Mouse (Mus musculus) heart, postnatal 0 days (tissue): ENCODE data around the gene Ccdc14. TPM values are rescaled to one million over a fixed set of nuclear protein-coding genes. Genes with fewer than 3 reads are reported as not detected.
"Not testable (repeated sequence)": the region's sequence is repeated elsewhere in the genome, so short reads cannot be mapped to it uniquely, and the experiment has no call there.

ENCODE experiments used
- ATAC-seq: fragments of 200-750 bp; cut with Nextera tagmentation; 2 replicates; pipeline ENCODE4 v1.8.0; 2017; ENCODE audit warnings: low read depth, moderate number of reproducible peaks, moderate library complexity; ENCODE audit not compliant: insufficient read depth
- DNase-seq: peaks from one replicate; pipeline ENCODE4 v3.0.0-alpha.2; 2016; ENCODE audit warnings: low spot score
- H3K27ac ChIP-seq: fragments of 300-500 bp; sonication (generic); 2 replicates; pipeline ENCODE4 v1.5.1; 2014; ENCODE audit warnings: low read depth, mild to moderate bottlenecking
- H3K27me3 ChIP-seq: fragments of 300-500 bp; sonication (generic); 2 replicates; pipeline ENCODE4 v1.6.1; 2014; ENCODE audit warnings: low read length, mixed read lengths; ENCODE audit not compliant: control insufficient read depth, insufficient read depth
- H3K36me3 ChIP-seq: fragments of 300-500 bp; sonication (generic); replicated peaks from 2 replicates; pipeline ENCODE4 v1.6.1; 2014; ENCODE audit warnings: low read length, mixed read lengths; ENCODE audit not compliant: control insufficient read depth, insufficient read depth
- H3K4me1 ChIP-seq: fragments of 300-500 bp; sonication (generic); 2 replicates; pipeline ENCODE4 v1.6.1; 2014; ENCODE audit warnings: antibody characterized with exemption; ENCODE audit not compliant: control insufficient read depth, insufficient read depth
- H3K4me2 ChIP-seq: fragments of 300-500 bp; sonication (generic); 2 replicates; pipeline ENCODE4 v1.6.1; 2014; ENCODE audit warnings: low read depth, mild to moderate bottlenecking, low read length, moderate library complexity
- H3K4me3 ChIP-seq: fragments of 300-500 bp; sonication (generic); 2 replicates; pipeline ENCODE4 v1.5.1; 2014; ENCODE audit warnings: low read depth, low read length
- H3K9ac ChIP-seq: fragments of 300-500 bp; sonication (generic); replicated peaks from 2 replicates; pipeline ENCODE4 v1.6.1; 2014; ENCODE audit warnings: low read depth, low read length, mixed read lengths
- H3K9me3 ChIP-seq: fragments of 300-500 bp; sonication (generic); replicated peaks from 2 replicates; pipeline ENCODE4 v1.6.1; 2016; ENCODE audit warnings: low read length; ENCODE audit not compliant: control insufficient read depth
- CTCF ChIP-seq: IDR thresholded peaks from 2 replicates; pipeline ENCODE4 v1.5.1; 2016; ENCODE audit warnings: antibody characterized with exemption, control low read depth, low read depth
- EP300 ChIP-seq: IDR thresholded peaks from 2 replicates; pipeline ENCODE4 v1.6.1; 2016; ENCODE audit warnings: antibody characterized with exemption, low read depth
- WGBS: fragments of 180-500 bp; shearing (Covaris S2); extraction: QIAGEN DNeasy Blood & Tissue Kit; methylation state at CpG from one replicate; pipeline ENCODE4 v1.1.7; 2014; 5-methylcytosine and 5-hydroxymethylcytosine counted together
- polyA plus RNA-seq: library from polyadenylated mRNA; unstranded; fragments of >200 nt; fragmentation: Nextera tagmentation; extraction: Ambion mirVana; gene quantifications from 2 replicates; pipeline ENCODE4 v1.2.1, GENCODE M21; 2015
- total RNA-seq: library from RNA; depleted of rRNA; stranded (reverse); fragments of >200 nt; gene quantifications from 2 replicates; pipeline ENCODE4 v1.2.3, GENCODE M21; 2014; ENCODE audit warnings: low replicate concordance; rRNA removed

Gene Ccdc14
- 3.7 and 7.3 TPM in 2 replicates for total RNA-seq
- 2.6 and 2.8 TPM in 2 replicates for polyA plus RNA-seq

DNA sequence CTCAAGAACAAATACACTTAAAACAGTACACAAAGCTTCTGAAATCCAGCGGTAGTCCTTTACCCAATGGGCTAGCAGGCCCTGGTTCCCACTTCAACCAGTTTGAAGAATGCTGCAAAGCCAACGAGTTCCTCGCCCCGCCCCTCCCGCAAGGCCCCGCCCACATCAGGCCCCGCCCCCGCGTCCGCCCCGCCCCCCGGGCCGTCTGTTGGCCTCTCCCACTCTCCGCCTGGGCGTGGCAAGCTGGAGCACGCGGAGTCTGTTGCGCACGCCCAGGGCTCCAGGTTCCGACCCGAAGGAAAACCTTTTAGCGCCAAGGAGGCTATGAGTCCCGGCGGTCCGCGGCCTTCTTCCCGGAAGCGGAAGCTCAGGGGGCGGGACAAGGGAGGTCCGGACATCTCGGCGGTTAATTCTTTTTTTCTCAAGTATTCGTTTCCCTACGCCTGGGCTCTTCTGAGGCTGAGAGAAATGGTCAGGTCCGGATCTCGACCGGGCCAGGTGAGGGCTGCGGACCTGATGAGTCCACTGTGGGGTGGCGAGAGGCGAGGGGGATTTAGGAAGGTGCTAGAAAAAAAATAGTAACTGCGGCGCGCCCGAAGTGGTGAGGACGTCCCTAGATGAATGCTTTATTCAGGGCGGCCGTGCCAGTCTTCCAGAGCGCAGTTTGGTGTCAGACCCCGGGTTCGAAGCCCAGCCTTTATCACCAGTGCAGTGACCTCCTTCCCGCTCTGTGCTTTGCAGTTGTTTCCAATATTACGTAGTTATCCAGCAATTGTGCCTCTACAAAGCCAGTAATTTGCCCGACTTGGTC lies at the start of gene Ccdc14:
Gene Ccdc14, plus strand, starts transcription at position 283 of the 811 bp plus-strand sequence.
- peak; percentile 87 for DNase-seq
- WGBS = under 1% methylated on average over 53 of the region's 53 CpGs

DNA sequence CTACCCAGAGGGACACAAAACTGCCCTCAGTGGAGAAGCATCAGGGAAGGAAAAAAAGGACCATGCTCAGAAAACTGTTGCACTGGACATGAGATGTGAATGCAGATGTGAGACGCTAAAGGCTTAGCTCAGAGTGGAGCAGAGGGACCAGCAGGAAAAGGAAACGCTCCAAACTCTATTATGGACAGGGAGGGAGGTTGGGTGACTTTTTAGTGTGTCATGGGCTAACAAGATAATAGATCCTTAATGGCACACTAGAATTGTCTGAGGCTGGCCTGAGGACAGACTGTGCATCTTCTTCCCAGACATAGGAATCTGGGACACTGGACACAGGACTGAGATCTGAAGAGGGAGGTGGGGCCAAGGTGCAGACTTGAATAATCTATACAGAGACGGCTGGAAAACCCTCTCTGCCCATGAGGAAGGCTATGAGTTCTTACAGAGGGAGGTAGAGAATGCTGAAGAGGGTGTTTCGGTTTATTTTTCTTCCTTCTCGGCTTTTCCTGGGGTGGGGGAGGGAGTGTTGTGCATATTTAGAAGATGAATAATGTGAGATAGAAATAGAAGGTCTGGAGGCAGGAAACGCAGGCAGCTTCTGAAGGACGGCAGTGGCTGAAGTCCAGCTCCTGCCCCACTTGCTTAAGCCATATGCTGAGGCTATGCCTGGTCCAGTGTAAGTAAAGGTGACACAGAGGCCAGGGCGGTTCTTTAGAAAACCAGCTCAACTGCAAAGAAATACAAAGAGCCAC lies 46.7 kb upstream of the Ccdc14 start:
- H3K9ac ChIP-seq = no peak overlapping the region
- WGBS = 26% methylated on average over 8 of the region's 8 CpGs
- H3K27ac ChIP-seq = peak overlapping the region; percentile 34; the same call in 1 of the 2 replicates
- DNase-seq (no peak), ATAC-seq (no peak; the same call in 1 of the 2 replicates)
- H3K4me1 ChIP-seq = no peaks in the 10 kb centered on the region
- no peaks in the 10 kb centered on the region for H3K36me3 ChIP-seq
- no peaks in the 10 kb centered on the region for H3K27me3 ChIP-seq
- peak overlapping the region; percentile 11; the same call in 1 of the 2 replicates for H3K4me2 ChIP-seq
- no peak overlapping the region for H3K4me3 ChIP-seq
- TF ChIP-seq CTCF (no peak), EP300 (no peak)
- H3K9me3 ChIP-seq = no peaks in the 10 kb centered on the region

More for the DNA sequence above, at the start of gene Ccdc14:
- TF ChIP-seq EP300 = no peak
- no peak for TF ChIP-seq CTCF
- no peaks in the 10 kb centered on the region for H3K9me3 ChIP-seq
- ATAC-seq = peak; percentile 94
- H3K27me3 ChIP-seq = no peaks in the 10 kb centered on the region
- H3K36me3 ChIP-seq = no peaks in the 10 kb centered on the region
- peak within 1 kb of the TSS; percentile 66 for H3K9ac ChIP-seq
- peak within 1 kb of the TSS; percentile 62 for H3K4me3 ChIP-seq
- peaks cover 6% of the 10 kb centered on the region for H3K4me1 ChIP-seq
- peak within 1 kb of the TSS; percentile 69 for H3K4me2 ChIP-seq
- H3K27ac ChIP-seq = peak within 1 kb of the TSS; percentile 73

DNA sequence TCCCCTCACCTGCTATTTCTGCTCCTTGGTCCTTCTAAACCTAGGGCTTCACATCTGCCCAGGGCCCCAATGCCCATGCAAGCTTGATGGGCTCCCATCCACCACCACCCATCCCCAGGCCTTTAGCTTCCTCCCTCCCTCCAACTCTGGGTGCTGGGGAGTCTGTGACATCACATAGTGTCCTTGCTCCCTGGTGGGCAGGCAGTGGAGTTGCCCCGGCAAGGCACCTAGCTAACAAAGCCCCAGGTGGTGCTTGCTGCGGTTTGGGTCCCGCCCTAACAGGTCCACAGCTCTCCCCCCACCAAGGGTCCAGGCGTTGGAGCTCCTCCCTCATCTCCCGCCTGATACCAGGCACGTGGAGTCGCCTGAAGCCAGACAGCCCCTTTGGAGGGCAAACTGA lies 40.8 kb upstream of the Ccdc14 start, which contains the start of gene Ropn1:
Gene Ropn1, plus strand, starts transcription at position 301 of the 400 bp plus-strand sequence.
- TF ChIP-seq EP300 = no peak
- TF ChIP-seq CTCF = no peak
- Histone ChIP-seq H3K36me3 (no peaks in the 10 kb centered on the region), H3K4me2 (no peak within 1 kb of the TSS), H3K27ac (no peak within 1 kb of the TSS), H3K27me3 (no peaks in the 10 kb centered on the region), H3K9ac (no peak within 1 kb of the TSS), H3K4me1 (no peaks in the 10 kb centered on the region), H3K4me3 (no peak within 1 kb of the TSS), H3K9me3 (no peaks in the 10 kb centered on the region)
- 44% methylated on average over 7 of the region's 7 CpGs for WGBS
- DNase-seq (no peak), ATAC-seq (no peak)

DNA sequence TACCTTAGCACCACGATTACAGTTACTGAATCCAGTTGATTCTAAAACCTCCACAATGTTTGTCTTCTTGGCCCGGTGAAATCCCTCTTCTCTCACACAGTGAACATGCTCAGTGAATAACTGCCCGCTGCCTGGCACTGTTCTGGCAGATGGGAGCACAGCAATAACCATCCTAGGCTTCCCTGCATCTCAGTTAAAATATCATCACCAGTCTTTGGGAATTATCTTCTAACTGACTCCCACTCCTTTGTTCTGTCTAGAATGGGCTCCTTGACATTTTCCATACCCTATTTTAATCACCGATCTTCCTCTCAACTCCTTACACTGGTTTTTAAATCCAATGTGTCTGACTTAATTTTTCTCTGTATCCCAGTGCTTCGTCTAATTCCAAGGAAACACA lies 37.4 kb upstream of the Ccdc14 start:
- no peak for ATAC-seq
- Histone ChIP-seq H3K4me2 (no peak overlapping the region), H3K36me3 (no peaks in the 10 kb centered on the region), H3K4me3 (no peak overlapping the region), H3K9me3 (no peaks in the 10 kb centered on the region), H3K4me1 (peaks cover 2% of the 10 kb centered on the region; the same call in 1 of the 2 replicates), H3K27ac (no peak overlapping the region), H3K9ac (no peak overlapping the region), H3K27me3 (no peaks in the 10 kb centered on the region)
- WGBS = 78% methylated on average over 5 of the region's 5 CpGs
- TF ChIP-seq CTCF = no peak
- no peak for TF ChIP-seq EP300
- no peak for DNase-seq

DNA sequence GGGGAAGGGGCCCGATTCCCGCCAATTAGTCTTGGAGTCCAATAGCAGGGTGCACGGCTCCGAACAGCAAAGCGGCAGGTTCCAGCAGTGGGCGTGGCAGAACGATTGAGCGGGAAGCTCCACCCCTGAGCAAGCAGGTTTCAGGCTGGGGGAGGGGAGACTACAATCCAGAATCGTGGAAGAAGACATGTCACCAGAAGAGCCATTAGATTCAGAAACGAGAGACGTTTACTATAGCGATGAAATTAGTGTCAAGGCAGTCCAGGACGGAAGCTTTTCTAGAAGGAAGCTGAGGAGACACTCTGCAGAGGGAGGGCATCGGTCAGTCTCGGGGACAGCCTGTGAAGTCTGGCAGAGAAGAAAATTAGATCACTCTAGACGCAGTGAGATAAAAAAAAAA lies 32.9 kb upstream of the Ccdc14 start:
- H3K9me3 ChIP-seq, DNase-seq, H3K9ac ChIP-seq, H3K27ac ChIP-seq, ATAC-seq, H3K27me3 ChIP-seq, H3K36me3 ChIP-seq, H3K4me1 ChIP-seq: not testable (repeated sequence)
- peak overlapping the region; percentile 61 for H3K4me2 ChIP-seq
- 2% methylated on average over 16 of the region's 16 CpGs for WGBS
- H3K4me3 ChIP-seq = peak overlapping the region; percentile 37
